Mouse (Mus musculus) megakaryocyte-erythroid progenitor cell, adult 5-6 weeks (primary cell): ENCODE measurements around the gene Zmym2. TPM values are rescaled to one million over a fixed set of nuclear protein-coding genes. Genes with fewer than 3 reads are reported as not detected.
"Not testable (repeated sequence)": the region's sequence is repeated elsewhere in the genome, so short reads cannot be mapped to it uniquely, and the experiment has no call there.

Experiments used
- ATAC-seq: replicated peaks from 2 replicates; pipeline ENCODE4 v1.8.0; 2016; ENCODE audit warnings: mild to moderate bottlenecking, inconsistent platforms; ENCODE audit not compliant: severe bottlenecking, poor library complexity, low FRiP score, low TSS enrichment
- total RNA-seq, 2 experiments: library from RNA; stranded (forward) in 1 of 2; stranded (reverse) in 1 of 2; fragments of 200-1000, 215-1000 nt in 1 of 2; fragments of >200 nt in 1 of 2; fragmentation: Nextera tagmentation in 1 of 2; gene quantifications; 2 replicates each; pipeline ENCODE4 v1.2.3; 2014 to 2017

Gene Zmym2
- 53.6 and 53.7 TPM in 2 replicates for total RNA-seq (2014; fragmentation: Nextera tagmentation)
- total RNA-seq (2017): 37.3 and 63.3 TPM in 2 replicates

- peak; percentile 60 for ATAC-seq
Observed at GRCm38 (mm10) chr14:56886594-56887513, at the start of gene Zmym2. Gene Zmym2, plus strand, starts transcription at chr14:56886653.

DNA sequence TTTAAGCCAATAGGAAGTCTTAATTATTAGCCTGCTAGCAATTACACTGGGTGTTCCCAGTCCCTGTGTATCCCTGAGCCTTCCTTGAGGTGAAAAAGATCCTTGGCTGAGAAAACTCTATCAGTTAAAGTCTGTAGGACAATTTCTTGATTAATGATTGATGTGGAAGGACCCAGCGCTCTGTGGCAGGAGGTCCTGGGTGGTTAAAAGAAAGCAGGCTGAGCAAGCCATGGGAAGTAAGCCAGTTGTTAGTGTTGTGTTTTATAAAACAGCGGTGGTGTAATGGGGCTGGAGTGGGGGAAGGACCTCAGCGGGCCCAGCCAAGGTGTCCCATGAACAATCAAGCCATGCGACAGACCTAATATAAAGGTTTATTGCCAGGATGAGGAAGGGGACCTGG lies 42.4 kb upstream of the Zmym2 start:
- no peak for ATAC-seq

DNA sequence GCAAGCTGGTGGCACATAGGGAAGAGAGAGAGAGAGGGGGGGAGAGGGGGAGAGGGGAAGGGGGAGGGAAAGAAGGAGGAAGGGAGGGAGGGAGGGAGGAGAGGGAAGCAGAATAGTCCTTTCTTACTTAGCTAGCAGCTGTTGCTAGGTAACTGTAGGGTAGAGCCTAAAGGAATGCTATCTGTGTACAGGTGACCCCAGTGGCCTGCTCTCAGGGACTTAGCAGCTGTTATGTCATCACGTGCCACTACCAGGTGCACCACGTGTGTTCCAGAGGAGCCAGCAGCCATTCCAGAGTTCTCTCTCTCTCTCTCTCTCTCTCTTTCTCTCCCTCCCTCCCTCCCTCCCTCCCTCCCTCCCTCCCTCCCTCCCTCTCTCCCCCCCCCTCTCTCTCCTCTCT lies 41.9 kb upstream of the Zmym2 start:
- ATAC-seq: no peak

DNA sequence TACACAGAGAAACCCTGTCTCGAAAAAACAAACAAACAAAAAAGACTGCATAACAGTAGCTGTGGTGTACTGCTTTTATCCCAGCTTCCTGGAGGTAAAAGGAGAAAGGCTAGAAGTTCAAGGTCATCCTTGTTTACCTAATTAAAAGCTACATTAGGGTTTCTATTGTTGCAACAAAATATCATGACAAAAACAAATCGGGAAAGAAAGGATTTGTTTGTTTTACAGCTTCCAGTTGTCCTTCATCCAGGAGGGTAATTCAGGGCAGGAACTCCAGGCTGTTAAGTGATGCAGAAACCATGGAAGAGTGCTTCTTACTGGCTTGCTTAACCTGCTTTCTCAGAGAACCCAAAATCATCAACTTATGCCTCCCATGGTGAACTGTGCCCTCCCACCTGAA lies 38.1 kb upstream of the Zmym2 start:
- no peak for ATAC-seq

- no peak for ATAC-seq
Observed at GRCm38 (mm10) chr14:56849681-56850080, 36.8 kb upstream of the Zmym2 start.

DNA sequence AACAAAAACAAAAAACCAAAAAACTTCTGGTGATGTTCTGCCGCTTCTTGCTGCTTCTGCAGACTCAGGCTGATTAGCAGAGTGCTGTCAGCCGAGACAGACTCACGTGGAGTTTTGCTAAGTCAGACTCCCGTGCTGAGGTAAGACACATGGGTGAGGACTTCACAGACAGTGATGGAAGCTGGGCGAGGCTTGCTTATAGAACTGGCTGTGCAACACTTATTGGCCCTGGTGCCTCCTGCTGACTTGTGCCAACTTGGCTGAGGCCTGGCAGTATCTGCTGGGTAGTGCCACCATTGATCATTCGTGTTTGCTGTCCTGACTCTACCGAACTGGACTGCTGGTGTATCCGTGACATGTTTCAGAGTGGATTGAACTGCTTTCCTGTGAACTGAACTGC lies 22.4 kb upstream of the Zmym2 start:
- no peak for ATAC-seq

DNA sequence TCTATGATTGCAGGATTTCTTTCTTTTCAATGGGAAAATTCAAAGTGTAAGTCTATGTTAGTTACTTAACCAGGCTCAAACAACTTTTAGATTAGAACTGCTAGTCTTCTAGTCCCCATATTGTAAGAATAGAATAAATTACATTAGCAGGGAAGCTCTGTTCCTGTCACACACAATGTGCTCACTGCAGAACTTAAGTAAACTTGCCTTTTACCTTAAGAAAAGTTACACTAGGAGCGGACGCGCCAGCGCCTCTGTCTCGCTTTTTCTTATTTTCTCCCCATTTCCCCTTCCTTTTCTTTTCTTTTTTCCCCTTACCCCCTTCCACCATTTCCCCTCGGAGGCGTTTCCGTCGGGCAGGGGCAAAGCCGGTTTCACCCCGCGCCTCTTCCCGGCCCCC lies 21.8 kb upstream of the Zmym2 start:
- no peak for ATAC-seq

DNA sequence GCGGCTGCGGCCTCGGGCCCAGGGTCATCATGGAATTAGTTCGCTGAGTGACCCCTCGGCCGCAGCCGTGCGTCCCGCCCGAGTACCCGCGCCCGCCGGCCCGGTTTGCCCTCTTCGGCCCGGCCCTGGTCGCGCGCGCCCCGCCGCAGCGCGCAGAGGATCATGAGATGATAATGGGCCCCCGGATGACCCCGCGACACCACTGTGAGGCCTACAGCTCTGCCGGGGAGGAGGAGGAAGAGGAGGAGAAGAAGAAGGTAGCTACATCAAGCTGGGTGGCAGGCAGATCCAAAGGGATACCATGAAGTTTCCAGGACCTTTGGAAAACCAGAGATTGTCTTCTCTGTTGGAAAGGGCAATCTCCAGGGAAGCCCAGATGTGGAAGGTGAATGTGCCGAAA lies 21.3 kb upstream of the Zmym2 start:
- not testable (repeated sequence) for ATAC-seq

DNA sequence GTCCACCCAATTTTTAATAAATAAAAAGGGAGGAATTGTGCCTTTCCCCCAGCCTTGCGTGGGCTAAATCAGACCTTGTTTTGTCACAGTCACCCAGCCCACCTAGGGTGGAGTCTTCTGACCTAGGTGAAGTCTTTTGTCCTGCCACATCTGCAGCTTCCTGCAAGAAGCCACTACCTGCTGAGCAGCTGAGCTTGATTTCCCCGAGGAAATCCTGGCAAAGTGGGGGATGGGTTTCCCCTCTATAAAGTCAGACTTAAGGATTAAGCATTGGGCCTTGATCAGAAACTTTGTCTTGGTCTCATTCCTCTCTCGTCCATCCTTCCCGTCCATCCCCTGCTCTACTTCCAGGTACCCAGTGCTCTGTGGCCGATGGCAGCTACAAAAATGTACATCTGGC lies 12.9 kb upstream of the Zmym2 start:
- ATAC-seq: no peak

DNA sequence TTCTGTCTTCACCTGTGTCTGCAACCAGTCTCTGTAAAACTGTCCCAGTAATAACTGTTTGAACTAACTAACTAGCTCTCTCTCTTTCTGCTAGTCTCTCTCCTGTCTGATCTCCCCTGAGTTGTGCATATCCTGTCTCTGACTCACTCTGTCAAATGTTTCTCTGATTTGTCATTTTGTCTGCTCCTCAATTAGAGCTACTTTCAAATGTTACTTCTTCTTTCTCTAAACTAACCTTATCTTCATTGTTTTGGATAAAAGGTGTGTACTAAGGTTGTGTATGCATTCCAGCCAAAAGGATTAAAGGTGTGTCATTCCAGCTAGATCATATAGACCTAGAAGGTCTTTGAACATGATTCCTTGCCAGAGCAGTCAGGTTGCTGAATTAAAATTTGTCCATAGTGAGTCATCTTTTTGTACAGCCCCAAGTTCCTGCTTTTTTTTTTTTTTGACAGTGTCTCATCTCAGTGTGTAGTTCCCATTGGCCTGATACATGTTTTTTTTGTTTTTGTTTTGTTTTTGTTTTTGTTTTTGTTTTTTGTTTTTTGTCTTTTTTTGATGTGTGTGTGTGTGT lies 10.8 kb upstream of the Zmym2 start:
- no peak for ATAC-seq

- ATAC-seq: no peak
Observed at GRCm38 (mm10) chr14:56881271-56881670, 5.2 kb upstream of the Zmym2 start.

GRCm38 (mm10) chr14:56883431-56883830 lies 3.0 kb upstream of the Zmym2 start:
- no peak for ATAC-seq

- peak; percentile 42 for ATAC-seq
Observed at GRCm38 (mm10) chr14:56885308-56885771, 1.1 kb upstream of the Zmym2 start.

DNA sequence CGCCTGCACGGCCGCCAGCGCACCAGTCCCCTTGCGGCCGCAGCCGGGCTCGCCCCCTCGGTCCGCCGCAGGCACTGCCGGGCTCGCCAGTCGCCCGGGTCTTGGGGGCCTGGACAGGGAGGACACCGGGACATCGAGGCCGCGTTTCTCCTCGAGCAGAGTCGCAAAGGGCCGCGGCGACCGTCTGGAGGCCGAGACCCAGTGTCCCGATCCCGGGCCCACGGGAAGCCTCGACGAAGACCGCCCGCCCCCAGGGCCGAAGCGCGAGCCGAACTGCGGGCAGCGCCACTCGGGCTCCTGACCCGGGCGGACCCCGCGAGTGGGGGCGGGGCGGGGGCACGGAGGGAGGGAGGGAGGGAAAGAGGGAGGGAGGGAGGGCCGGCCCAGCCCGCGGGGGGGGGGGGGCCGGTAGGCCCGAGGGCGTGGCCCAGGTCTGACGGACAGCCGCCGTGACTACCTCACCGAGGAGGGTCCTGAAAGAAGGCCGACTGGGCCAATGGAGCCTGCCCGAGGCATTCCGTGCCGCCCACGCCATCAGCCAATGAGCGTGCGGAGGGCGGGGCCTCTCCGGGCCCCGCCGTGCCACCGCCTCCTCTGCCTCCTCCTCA lies 363 bp upstream of the Zmym2 start:
- peak; percentile 93 for ATAC-seq

- peak; percentile 10 for ATAC-seq
Observed at GRCm38 (mm10) chr14:56887514-56887880, 1.0 kb downstream of the Zmym2 start.

DNA sequence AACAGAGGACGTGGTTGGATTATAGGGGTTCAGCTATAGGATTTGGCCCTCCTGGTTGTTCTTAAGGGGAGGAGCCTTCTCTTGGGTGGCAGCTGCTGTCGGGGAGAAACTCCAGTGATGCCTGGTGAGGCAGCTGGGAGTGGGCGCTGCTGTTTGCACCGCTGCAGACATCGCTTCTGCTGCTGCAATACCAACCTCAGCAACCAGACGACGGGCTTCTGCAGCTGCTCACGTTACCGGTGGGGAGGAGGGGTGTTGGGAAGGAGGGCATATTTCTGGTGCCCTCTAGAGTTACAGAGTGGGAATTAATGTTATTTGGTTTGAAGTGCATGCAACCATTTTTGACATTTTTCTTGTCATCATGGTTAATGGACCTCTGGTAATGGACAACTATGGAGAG lies 1.4 kb downstream of the Zmym2 start:
- peak; percentile 69 for ATAC-seq

GRCm38 (mm10) chr14:56888416-56888815 lies 2.0 kb downstream of the Zmym2 start:
- ATAC-seq: no peak

DNA sequence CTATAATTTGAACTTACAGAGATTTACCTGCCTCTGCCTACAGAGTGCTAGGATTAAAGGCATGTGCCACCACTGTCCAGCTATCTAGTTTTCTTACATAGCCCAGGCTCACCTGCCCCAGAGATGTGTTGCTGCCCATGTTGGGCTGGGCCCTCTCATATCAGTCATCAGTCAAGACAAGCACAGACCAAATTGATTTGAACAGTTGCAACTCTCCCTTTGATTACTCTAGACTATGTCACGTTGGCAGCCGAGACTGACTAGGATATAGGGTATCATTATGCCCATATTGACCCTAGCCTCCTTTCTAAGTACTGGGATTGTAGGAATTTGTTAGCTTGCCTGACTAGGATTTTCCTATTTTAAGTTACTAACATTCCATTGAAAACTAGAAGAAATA lies 8.0 kb downstream of the Zmym2 start:
- no peak for ATAC-seq

GRCm38 (mm10) chr14:56896521-56896920 lies 10.1 kb downstream of the Zmym2 start:
- no peak for ATAC-seq

- ATAC-seq: no peak
Observed at GRCm38 (mm10) chr14:56897475-56897874, 11.0 kb downstream of the Zmym2 start.
